Mouse (Mus musculus) right cerebral cortex, postnatal 25 days (tissue): Measurements from ENCODE around the gene Clic3.

Source experiments
- DNase-seq: peaks from one replicate; pipeline ENCODE4 v3.0.0; 2022

Clic3 gene

GRCm38 (mm10) chr2:25484901-25485647 lies 28.4 kb downstream of the Clic3 start:
- DNase-seq: no peak

GRCm38 (mm10) chr2:25487965-25488670 lies 31.5 kb downstream of the Clic3 start:
- no peak for DNase-seq

DNA sequence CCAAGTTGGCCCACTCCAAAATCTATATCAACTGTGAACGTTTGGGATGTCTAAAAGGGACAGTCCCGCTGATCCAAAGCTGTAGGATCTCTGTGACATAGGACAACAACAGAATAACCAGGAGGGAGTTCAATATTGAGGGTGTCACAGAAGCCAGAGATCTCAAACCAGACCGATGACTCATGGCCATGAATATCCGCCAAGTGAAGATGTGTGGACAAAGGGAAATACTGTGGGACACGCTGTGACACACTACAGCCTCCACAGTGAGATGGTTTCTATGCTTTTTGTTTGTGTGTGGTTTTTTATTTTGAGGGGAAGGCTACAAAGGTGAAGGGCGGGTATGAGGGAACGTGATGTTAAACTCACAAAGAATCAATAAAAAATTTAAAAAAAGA lies 32.0 kb downstream of the Clic3 start:
- DNase-seq: no peak

GRCm38 (mm10) chr2:25492988-25493387 lies 36.4 kb downstream of the Clic3 start:
- no peak for DNase-seq

DNA sequence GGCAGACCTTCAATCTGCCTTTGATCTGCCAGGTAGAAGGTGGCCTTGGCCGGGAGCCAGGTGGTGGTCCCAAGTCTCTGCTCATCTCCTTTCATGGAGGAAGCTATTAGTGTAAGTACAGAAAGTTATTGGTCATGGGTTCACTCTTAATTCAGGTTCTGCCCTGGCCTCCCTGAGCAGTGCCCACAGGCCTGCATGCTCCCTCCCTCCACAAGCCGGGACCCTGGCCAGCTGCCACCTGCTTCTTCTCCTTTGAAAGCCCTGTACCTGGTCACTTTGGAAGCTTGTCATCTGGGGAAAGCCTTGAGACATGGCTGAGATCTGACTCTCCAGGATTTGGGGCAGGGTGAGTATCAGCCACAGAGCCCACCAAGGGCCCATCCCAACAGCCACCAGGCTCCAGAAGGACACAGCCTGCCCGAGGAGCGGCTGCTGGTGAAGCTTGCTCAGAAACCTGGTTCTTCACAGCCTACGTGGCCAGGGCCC lies 36.9 kb downstream of the Clic3 start, which contains the start of gene Lcn12:
Gene Lcn12 (minus strand): TSS at position 436 of the 486 bp plus-strand sequence.
- no peak for DNase-seq

DNA sequence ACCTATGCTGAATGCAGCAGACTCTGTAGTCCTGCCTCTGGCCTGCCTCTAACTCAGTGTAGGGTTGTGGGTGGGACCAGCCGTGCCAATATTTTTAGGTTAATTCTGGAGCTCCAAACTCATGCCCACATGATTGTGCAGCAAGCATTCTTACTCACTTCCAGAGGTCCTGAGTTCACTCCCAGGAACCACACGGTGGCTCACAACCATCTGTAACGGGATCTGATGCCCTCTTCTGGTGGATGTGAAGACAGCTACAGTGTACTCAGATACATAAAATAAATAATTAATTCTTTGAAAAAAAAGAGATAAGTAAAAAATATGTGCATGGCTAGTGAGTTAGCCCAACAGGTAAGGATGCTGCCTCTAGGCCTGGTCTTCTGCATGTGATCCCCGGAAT lies 39.8 kb downstream of the Clic3 start:
- no peak for DNase-seq

DNA sequence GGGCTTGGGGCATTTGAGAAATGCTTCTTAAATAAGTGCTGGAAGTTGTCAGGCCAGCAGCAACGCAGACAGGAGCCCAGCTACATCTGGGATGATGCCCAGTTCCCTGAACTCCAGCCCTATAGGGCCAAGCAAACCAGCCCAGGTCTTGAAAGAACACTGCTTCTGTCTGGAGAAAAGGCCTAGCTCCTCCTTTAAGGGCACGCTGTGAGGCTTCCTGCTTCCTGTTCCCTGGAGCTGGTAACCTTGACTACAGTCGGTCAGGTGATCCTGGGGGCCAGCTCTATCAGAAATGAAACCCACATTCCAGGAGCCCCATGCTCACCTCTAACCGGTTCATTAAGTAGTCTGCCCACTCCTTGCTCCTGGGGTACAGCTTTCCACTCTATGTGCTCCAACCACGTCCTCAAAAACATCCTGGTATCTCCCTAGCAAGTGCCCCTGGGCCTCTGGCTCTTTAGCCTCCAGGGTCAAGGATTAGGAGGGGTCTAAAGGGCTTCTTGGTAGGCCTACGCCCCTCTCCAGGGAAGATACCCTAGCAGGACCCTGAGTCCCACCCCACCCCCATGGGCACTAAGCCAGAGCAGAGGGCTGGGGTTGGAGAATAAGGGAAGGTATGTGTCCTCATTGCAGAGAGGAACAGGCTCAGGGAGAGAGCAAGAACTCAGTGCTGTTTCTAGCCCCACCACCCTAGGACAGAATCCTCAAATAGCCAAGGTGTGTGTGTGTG lies 41.4 kb downstream of the Clic3 start:
- DNase-seq: no peak

DNA sequence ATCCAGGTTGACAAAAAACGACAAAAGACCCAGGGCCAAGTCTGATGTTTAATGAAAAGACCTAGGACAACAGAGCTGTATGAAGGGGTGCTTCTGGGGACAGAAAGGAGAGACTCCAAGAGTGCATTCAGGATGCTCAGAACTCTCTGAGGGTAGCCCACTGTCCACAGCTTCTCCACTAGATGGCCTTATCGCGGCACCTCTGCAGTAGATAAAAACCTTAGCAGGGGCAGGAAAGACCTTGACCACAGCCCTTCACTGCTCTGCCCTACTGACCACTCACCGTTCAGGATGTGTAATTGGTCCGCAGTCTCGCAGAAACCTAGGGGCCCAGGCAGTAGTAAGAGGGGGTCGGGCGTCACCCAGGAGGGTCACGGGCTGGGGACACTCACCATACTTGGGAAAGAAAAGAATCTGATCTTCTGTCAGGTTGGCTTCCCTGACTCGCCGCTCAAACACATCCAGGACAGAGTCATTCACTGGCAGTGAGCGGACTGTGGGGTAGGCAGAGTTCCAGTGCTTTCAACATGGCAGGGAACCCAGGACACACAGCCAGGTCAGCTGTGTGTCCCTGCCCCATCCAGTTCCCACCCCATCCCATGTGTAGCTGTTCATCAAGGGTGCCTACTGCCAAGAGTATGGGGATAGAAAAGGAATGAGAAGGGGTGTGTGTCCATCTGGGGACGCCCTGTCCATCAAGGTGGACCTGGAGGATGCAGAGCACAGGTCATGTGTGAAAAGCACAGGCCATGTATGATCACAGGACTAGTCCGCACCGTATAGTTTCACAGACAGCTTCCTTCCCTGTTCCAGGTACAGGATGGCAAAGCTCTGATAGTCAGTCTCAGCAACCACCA lies 42.2 kb downstream of the Clic3 start:
- no peak for DNase-seq

GRCm38 (mm10) chr2:25500071-25500575 lies 43.5 kb downstream of the Clic3 start:
- DNase-seq: no peak

DNA sequence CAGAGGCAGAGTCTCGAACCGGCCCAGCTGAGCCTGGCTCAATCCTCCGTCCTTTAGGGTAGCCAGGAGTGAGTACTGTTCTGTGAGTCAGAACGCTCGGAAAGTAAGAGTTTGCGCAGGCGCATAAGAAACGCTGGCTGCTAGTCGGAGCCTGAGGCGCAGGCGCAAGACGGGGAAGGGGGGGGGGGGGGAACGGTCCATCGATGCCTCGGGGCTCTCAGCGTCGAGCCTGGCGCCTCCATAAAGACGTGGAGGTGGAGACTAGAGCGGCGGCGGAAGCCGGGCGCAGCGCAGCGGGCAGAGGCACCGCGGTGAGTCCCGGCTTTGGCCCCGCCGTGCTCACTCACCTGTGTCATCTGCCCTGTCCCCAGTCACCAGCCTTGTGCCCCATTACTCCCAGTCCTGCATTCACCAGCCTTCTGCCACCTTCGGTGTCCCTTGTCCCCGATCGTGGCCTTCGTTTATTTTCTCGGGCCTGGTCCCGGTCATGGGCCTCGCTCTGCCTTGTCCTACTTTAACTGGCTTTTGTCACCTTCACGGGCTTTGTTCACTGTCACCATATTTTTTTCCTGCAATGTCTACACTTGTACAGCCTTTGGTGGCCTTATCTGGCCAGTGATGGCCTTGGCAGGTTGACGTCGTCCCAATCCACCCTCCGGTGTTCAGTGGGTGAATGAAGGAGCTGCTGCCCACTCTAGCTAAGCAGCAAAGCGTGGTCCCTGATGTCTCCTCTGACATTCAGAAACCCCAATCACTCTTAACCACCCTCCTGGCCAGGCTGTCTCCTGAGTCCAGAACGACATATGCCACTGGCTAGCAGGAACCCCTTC lies 44.2 kb downstream of the Clic3 start, which contains the start of gene Fbxw5:
Gene Fbxw5 (plus strand): TSS at position 175 of the 830 bp plus-strand sequence.
- peak; percentile 81 for DNase-seq

- DNase-seq: no peak
Observed at GRCm38 (mm10) chr2:25501593-25502486, 45.2 kb downstream of the Clic3 start, which contains the start of gene C8g. TSS of gene C8g (minus strand) at chr2:25501719.

DNA sequence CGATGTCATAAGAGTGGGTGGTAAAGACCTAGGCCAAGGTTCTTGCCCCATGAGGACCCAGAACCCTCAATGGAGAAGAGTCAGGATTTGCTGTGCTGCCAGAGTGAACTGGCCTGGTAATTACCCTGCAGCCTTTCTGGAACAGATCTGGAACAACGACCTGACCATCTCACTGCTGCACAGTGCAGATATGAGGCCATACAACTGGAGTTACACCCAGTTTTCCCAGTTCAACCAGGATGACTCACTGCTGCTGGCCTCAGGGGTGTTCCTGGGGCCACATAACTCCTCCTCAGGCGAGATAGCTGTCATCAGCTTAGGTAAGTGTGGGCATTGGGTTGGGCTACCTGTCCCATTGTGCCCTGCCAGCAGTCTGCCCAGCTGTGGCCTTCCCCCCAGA lies 46.1 kb downstream of the Clic3 start:
- DNase-seq: no peak

- DNase-seq: no peak
Observed at GRCm38 (mm10) chr2:25504538-25504937, 47.9 kb downstream of the Clic3 start.

- no peak for DNase-seq
Observed at GRCm38 (mm10) chr2:25505000-25505399, 48.4 kb downstream of the Clic3 start.

DNA sequence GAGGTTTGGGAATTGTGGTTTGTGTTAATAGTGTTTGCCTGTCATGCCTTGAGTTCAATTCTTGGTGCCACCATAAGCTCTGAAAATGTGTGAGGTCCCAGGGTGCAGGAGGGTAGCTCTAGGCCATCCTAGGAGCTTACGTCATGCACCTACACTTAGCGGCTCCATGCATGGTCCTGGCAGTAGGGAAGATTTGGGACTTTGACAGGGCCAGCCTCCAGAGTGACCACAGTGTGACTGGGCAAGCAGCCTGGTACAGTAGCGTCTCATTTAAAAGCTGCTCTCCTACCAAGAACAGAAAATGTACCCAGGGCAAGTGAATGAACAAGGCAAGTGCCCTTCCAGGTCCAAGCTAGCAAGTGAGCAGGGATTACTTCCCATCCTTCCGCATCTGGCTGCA lies 49.2 kb downstream of the Clic3 start:
- DNase-seq: no peak

DNA sequence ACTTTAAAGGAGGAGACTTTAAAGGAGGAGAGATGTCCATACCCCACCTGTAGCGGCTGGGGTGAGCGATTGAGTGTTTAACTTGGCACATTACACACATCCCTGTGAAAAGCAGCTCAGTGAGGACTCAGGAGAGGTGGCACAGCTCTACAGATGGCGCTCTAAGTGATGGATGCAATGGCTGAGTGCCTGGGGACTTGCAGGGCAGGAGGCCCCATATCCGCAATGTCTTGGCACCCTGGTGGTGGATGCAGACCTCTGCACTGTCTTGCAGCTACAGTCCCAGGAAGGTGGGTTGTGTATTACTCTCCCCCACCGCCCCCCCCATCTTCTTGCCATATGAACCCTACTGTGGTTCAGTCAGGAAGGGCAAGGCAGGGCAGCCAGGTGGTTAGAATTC lies 50.3 kb downstream of the Clic3 start:
- DNase-seq: no peak
